Mouse (Mus musculus): ENCODE measurements around the gene Ugt1a9.
"Not testable (repeated sequence)": the region's sequence is repeated elsewhere in the genome, so short reads cannot be mapped to it uniquely, and the experiment has no call there.

Gene Ugt1a9

DNA sequence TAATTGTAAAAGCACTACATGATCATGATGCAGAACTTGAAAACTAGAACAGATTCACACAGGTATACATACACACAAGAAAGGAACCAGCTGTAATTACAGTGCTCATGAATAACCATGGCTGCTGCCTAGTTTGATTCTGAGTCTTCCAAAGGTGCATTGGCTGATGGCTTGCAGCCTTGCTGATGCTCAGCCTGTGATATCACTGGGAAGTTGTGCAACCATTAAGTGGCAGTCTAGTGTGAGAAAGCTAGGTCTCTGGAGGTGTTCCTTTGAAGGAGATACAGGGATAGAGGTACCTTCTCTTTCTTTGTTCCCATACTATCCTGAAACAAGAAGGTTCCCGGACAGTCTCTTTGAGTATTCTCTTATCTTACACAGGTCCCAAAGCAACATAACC is 148.5 kb downstream of the Ugt1a9 start:
- no peak for DNase-seq (ENCODE audit: low spot score in 2 of 2)

- DNase-seq (ENCODE audit: low spot score in 2 of 2): peak in 1 of 2 experiments; percentile 14
These were observed 149.7 kb downstream of the Ugt1a9 start for GRCm38 (mm10) chr1:88220336-88220735.

- DNase-seq (ENCODE audit: low spot score in 2 of 2): no peak
These were observed 151.6 kb downstream of the Ugt1a9 start for GRCm38 (mm10) chr1:88222216-88222615.

GRCm38 (mm10) chr1:88223011-88223515 is 152.5 kb downstream of the Ugt1a9 start:
- not testable (repeated sequence) for DNase-seq (ENCODE audit: low spot score in 2 of 2)

- no peak for DNase-seq (ENCODE audit: low spot score in 2 of 2)
These were observed 153.0 kb downstream of the Ugt1a9 start for GRCm38 (mm10) chr1:88223591-88223990.

DNA sequence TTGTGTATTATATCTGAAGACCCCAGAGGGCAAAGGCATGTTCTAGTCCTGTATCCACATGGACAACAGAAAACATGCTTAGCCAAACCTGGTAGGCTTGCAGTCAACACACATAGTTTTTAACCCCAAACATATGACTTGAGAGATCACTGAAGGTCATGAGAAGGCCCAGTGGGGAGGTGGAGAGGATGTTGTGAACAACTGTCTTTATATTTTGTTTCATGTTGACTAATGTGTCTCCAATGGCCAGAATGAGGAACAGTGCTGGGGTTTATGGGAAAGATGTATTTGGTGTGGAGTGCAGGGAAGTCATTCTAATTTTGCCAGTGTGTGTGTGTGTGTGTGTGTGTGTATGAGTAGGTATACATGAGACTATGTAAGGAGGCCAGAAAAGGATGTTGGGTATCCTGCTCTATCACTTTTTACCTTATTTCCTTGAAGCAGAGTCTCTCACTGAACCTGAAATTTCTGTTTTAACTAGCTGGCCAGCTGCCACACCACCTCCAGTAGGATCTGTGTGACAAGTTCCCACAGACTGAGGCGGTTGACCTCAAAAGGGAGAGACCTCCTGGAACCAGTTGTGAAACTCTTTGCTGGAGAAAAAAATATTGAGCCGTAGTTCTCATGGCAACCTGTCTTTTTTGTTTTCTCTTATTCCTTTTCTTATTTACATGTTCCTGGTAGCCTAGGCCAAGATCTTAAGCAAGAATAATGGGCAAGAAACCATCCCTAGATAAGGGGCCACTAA is 153.6 kb downstream of the Ugt1a9 start:
- no peak for DNase-seq (ENCODE audit: low spot score in 2 of 2)

DNA sequence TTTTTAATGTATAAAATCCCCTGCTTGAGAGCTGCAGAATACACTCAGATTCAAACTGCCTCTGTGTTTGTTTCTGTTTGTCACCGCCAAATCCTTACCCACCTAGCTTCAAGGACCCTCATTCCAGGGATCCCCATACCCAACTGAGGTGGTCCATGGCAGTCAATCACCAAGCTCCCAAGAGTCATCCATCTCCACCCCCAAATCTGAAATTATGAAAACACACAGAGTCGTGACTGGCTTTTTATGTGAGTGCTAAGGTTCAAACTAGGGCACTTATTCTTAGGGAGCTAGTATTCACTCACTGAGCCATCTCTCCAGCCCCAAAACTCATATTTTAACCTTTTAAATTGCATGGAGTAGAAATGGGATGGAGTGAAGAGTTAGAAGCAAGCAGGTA is 154.7 kb downstream of the Ugt1a9 start:
- not testable (repeated sequence) for DNase-seq (ENCODE audit: low spot score in 2 of 2)

DNA sequence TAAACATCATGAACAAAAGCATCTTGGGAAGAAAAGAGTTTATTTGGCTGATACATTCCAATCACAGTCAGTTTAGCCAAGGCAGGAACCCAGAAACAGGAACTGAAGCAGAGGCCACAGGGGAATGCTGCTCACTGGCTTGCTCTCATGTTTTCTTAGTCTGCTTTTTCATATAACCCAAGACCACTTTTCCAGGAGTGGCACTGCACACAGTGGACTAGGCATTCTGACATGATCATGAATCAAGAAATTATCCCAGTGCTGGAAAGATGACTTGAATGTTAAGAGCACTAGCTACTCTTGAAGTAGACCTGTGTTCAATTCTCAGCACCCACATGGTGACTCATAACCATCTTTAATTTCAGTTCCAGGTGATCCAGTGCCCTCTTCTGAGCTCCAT is 155.1 kb downstream of the Ugt1a9 start:
- DNase-seq (ENCODE audit: low spot score in 2 of 2): no peak

GRCm38 (mm10) chr1:88226670-88227379 is 156.2 kb downstream of the Ugt1a9 start, which contains the start of gene Mroh2a:
TSS of gene Mroh2a (plus strand) at chr1:88226986.
- DNase-seq (ENCODE audit: low spot score in 2 of 2): no peak

DNA sequence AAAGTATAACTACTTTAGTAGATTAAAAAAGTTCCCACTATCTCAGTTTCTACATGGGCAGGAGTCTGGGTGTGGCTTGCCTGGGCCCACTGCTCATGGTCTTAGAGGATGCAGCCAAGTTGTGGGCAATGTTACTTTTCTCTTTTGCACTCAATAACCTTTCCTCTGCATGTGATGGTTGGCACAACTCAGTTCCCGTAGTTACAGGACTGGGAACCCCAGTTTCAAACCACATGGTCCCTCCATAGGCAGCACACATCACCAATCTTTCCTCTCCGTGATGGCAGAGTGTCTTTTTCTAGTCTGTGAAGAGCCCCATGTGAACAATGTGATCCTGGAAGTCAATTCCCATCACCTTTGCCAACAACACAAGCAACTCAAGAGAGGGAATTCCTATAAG is 156.9 kb downstream of the Ugt1a9 start:
- DNase-seq (ENCODE audit: low spot score in 2 of 2): no peak

DNA sequence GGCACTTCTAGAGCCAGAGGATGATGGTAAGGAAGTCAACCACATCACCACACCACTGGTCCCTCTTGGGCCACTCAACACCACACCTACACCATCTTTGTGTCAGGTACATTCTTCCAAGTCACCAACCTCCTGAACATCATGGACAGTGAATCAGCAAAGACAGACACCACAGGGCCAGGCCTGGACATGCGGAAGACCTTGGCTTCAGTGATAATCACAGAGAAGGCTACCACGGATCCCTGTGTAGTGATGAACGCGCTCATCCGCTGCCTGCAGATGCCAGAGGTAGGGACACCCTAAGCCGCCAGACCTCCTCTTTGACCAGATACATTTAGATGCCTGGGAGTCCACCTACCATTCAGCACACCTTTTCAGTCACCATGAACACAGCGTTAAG is 157.5 kb downstream of the Ugt1a9 start:
- DNase-seq (ENCODE audit: low spot score in 2 of 2): peak in 1 of 2 experiments; percentile 31

GRCm38 (mm10) chr1:88229566-88229965 is 159.0 kb downstream of the Ugt1a9 start:
- DNase-seq (ENCODE audit: low spot score in 2 of 2): peak in 1 of 2 experiments; percentile 17

DNA sequence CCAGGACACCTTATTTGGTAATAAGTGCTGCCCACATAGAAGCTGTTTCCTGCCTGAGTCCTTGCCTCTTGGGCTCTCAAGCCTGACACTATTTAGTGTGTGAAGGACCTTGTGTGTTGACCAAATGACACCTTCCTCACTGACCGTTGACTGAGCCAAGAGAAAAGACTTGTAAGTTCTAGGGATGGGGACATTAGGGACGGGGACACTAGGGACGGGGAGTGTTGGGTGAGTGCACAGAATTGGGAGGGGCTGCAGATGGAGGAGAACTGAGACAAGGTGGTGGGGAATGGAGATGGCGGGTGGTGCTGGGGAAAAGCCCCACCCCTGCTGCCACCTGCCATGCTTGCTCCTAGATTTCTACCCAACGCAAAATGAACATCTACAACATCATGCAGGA is 159.4 kb downstream of the Ugt1a9 start:
- DNase-seq (ENCODE audit: low spot score in 2 of 2): peak in 1 of 2 experiments; percentile 22

DNA sequence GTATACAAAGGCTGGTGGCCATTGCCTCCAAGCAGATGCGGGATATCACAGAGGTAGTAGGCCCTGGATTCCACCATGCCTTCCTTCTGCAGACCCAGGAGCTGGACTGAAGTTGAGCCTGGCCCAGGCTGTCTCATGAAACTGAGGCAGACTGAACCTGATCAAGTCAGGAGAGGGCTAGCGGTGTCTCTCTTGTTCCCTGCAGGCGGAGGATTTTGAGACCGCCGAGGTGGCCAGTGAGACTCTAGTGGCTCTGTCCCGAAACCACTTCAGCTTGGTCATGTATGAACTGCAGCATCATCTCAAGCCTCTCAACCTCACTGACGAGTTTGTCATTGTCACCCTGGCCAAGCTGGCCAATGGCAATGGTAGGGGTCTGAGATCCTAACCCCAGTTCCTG is 159.8 kb downstream of the Ugt1a9 start:
- DNase-seq (ENCODE audit: low spot score in 2 of 2): peak in 1 of 2 experiments; percentile 28

DNA sequence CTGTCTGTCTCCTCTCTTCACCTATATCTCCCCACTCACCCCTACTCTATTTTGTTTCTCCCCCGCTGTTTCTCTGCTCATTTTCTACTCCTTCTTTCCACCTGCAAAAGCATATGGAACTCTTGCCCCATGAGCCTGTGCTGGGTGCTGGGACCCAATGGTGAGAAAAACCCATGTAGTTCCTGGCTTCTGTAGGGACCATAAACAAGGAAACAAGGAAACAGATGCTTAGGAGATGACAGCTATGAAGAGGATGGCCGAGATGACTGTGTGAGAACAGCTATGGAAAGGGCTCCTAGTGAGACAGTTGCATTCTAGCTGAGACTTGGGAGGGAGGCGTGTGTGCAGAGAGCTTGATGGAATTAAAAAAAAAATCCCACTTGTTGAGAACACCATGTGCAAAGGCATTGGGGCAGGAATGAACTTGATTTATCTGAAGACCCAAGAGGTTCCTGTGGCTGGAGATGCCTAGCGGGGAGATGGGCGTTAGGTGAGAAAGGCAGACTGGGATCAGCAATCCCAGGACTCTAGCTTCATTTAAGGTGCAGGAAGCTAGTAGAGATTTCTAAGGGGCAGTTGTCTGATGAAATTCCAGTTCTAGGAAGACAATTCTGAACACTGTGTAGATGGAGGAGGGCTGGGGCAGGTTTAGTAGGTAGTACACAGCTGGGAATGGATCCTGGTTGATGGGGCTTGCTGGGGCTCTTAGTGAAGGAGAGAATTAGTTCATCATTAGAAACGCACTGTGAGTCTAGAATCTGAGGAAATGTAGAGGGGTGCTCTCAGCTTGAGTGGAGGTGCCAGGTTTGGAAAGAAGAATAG is 160.6 kb downstream of the Ugt1a9 start:
- DNase-seq (ENCODE audit: low spot score in 2 of 2): peak in 1 of 2 experiments; percentile 15

DNA sequence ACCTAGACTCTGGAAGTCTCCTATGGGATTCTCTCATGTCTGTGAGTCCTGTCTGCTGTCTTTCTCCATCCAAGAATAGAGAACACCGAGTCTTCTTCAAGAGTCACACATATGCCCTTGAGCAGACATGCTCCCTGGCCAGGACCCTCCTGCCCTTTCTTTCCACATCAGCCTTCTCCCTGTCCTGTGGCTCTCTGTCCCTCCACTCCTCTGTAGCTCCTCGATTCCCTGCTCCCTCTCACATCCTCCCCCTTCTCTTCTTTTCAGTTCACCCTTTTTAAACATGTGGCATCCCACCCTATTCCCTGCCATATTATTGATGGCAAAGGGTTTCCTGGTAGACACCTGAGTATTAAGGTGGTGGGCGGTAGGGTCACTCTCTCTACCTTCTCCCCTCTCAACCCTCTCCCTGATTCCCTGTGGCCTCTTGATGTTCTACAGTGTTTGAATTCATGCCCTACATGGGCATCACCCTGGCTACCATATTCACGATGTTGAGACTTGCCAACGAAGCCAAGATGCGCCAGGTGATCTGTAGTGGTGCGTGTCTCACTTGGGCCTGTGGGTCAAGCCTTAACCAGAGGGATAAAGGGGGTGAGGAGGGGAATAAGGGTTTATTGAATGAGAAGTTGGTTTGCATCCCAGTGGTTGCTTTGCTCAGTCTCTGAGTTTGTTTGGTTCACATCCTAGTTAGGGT is 161.4 kb downstream of the Ugt1a9 start:
- DNase-seq (ENCODE audit: low spot score in 2 of 2): peak in 1 of 2 experiments; percentile 26

DNA sequence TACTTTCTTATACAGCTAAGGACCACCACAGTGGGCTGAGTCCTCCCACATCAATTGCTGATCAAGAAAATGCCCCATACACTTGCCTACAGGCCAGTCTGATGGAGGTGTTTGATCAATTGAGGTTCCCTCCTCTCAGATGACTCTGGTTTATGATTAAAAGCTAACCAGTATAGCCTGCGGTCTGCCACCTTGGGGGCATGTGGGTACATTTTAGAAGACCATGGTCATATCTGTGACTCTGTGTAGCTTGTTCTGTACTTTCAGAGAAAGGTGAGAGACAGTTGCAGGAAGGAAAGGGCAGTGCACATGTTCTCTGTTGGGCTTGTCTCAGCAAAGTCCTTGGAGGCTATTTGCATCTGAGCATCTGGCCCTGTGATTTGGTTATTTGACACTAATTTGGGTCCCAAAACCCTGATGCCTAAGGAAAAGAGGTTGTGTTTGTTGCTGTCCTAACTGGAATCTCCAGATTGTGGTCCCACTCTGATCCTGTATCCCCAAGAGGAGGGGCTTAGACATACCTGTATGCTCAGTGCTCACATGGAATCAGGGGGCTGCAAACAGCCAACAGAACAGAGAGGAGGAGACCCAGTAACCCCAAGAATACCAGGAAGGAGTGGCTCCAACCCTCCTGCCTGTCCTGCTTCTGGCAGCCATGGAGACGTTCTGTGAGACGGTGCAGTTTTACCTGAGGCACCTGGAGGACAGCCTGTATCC is 162.2 kb downstream of the Ugt1a9 start:
- DNase-seq (ENCODE audit: low spot score in 2 of 2): peak in 1 of 2 experiments; percentile 25

GRCm38 (mm10) chr1:88233421-88234247 is 163.0 kb downstream of the Ugt1a9 start:
- no peak for DNase-seq (ENCODE audit: low spot score in 2 of 2)

- no peak for DNase-seq (ENCODE audit: low spot score in 2 of 2)
These were observed 163.6 kb downstream of the Ugt1a9 start for GRCm38 (mm10) chr1:88234248-88234610.

- no peak for DNase-seq (ENCODE audit: low spot score in 2 of 2)
These were observed 164.0 kb downstream of the Ugt1a9 start for GRCm38 (mm10) chr1:88234646-88235045.
